Mouse (Mus musculus) hindbrain, postnatal 0 days (tissue): Measurements from ENCODE around the gene Creld2. TPM values are rescaled to one million over a fixed set of nuclear protein-coding genes. Genes with fewer than 3 reads are reported as not detected.
A peak's percentile ranks its signal among the peaks of the same experiment; 100 is the strongest.

Experiments
- ATAC-seq: fragments of 200-750 bp; cut with Nextera tagmentation; 2 replicates; pipeline ENCODE4 v1.8.0; 2017; ENCODE audit warnings: mild to moderate bottlenecking, moderate TSS enrichment, moderate library complexity
- DNase-seq: peaks from one replicate; pipeline ENCODE4 v3.0.0-alpha.2; 2015; ENCODE audit warnings: low spot score
- H3K27ac ChIP-seq: fragments of 300-500 bp; sonication (generic); 2 replicates; pipeline ENCODE4 v1.5.1; 2014; ENCODE audit warnings: mild to moderate bottlenecking
- H3K27me3 ChIP-seq: fragments of 300-500 bp; sonication (generic); 2 replicates; pipeline ENCODE4 v1.6.1; 2014; ENCODE audit warnings: low read length, mixed read lengths; ENCODE audit not compliant: insufficient read depth
- H3K36me3 ChIP-seq: fragments of 300-500 bp; sonication (generic); 2 replicates; pipeline ENCODE4 v1.6.1; 2014; ENCODE audit warnings: low read length, mixed read lengths; ENCODE audit not compliant: insufficient read depth
- H3K4me1 ChIP-seq: fragments of 300-500 bp; sonication (generic); 2 replicates; pipeline ENCODE4 v1.6.1; 2014; ENCODE audit warnings: antibody characterized with exemption, low read length, mixed read lengths; ENCODE audit not compliant: insufficient read depth
- H3K4me2 ChIP-seq: fragments of 300-500 bp; sonication (generic); 2 replicates; pipeline ENCODE4 v1.6.1; 2014; ENCODE audit warnings: low read depth, mild to moderate bottlenecking, low read length, moderate library complexity, mixed read lengths
- H3K4me3 ChIP-seq: fragments of 300-500 bp; sonication (generic); 2 replicates; pipeline ENCODE4 v1.5.1; 2014; ENCODE audit warnings: low read length
- H3K9ac ChIP-seq: fragments of 300-500 bp; sonication (generic); replicated peaks from 2 replicates; pipeline ENCODE4 v1.6.1; 2014; ENCODE audit warnings: mild to moderate bottlenecking, low read length, moderate library complexity, mixed read lengths
- H3K9me3 ChIP-seq: fragments of 300-500 bp; sonication (generic); 2 replicates; pipeline ENCODE4 v1.6.1; 2016; ENCODE audit warnings: low read length, mixed read lengths
- CTCF ChIP-seq: IDR thresholded peaks from 2 replicates; pipeline ENCODE4 v1.5.1; 2016; ENCODE audit warnings: antibody characterized with exemption, control low read depth, low read depth
- WGBS: fragments of 180-500 bp; shearing (Covaris S2); extraction: QIAGEN DNeasy Blood & Tissue Kit; methylation state at CpG from one replicate; pipeline ENCODE4 v1.1.7; 2014; 5-methylcytosine and 5-hydroxymethylcytosine counted together
- polyA plus RNA-seq: library from polyadenylated mRNA; unstranded; fragments of >200 nt; fragmentation: Nextera tagmentation; extraction: Ambion mirVana; gene quantifications from 2 replicates; pipeline ENCODE4 v1.2.1, GENCODE M21; 2015
- total RNA-seq: library from RNA; depleted of rRNA; stranded (reverse); fragments of >200 nt; gene quantifications from 2 replicates; pipeline ENCODE4 v1.2.3, GENCODE M21; 2014

The Creld2 gene
- total and polyA plus RNA-seq, 2 experiments from 2014 or later: 18.9 to 40.1 TPM

DNA sequence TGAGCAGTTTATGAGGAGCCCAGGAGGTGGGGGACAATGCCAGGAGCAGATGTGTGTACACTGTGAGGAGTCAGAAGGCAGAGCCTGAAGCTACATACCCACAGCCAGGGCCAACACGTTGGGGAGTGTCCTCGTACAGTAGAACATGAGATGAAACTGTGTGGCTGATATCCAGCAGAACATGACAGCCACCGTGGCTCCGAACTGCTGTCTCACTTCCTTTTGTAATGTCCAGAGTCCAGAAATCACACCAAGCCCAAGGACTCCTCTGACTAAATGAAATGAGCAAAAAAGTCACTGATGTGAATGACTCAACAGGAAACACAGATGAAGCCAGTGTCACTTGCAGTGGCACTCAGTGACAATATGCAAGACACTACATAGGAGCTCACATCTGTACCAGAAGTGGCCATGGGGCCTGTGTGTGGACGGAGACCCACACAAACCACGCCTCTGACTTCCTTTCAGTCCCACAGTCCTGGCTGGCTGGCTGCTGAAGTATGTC is 4.2 kb upstream of the Creld2 start:
- Histone ChIP-seq H3K36me3 (peaks cover 4% of the 10 kb centered on the region; the same call in 1 of the 2 replicates), H3K9ac (no peak overlapping the region), H3K27ac (no peak overlapping the region), H3K4me1 (peaks cover 9% of the 10 kb centered on the region), H3K9me3 (no peaks in the 10 kb centered on the region), H3K27me3 (no peaks in the 10 kb centered on the region), H3K4me3 (no peak overlapping the region), H3K4me2 (no peak overlapping the region)
- WGBS: 91% methylated on average over 6 of the region's 6 CpGs
- TF ChIP-seq CTCF: no peak
- DNase-seq (no peak), ATAC-seq (no peak)

DNA sequence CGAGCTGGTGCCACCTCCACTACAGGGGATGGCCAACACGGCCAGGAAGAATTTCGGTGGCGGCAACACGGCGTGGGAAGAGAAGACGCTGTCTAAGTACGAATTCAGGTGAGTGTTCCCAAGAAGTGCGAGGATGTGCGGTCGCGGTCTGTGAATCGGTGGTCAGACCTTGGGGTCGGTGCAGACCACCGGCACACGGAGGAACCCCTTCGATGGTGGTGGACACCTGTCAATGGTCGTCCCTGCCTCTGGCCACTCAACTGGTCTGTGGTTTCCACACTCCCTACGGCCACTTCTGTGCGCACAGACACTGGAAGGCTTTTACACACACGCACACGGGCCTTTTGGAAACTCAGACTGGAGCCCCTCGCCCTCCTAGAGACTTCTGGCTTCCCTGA is 459 bp downstream of the Creld2 start:
- H3K9me3 ChIP-seq: no peaks in the 10 kb centered on the region
- H3K4me1 ChIP-seq: peaks cover 16% of the 10 kb centered on the region
- DNase-seq (no peak), ATAC-seq (no peak)
- peaks cover 26% of the 10 kb centered on the region; the same call in 1 of the 2 replicates for H3K36me3 ChIP-seq
- peak overlapping the region; percentile 86 for H3K4me3 ChIP-seq
- no peak for TF ChIP-seq CTCF
- H3K9ac ChIP-seq: peak overlapping the region; percentile 72
- under 1% methylated on average over 23 of the region's 23 CpGs for WGBS
- peak overlapping the region; percentile 69; the same call in 1 of the 2 replicates for H3K27ac ChIP-seq
- peak overlapping the region; percentile 84 for H3K4me2 ChIP-seq
- H3K27me3 ChIP-seq: no peaks in the 10 kb centered on the region

DNA sequence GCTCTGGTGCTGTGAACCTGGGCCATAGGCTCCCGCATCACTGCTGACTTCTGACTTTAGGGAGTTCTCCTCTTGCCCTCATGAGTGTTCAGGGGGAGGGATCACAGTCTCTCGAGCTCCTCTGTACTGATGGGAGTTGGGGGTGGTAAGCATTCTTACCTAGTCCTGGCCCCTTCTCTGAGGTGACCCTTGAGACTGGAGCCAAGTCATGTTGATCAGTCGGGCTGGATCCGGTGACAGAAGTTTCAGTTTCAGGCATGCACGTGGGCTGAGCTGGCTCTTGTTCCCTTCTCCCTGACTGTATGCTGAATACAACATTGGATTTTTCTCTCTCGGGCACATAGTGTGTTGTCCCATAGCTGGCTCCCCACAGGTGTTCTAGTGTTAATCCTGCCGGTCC is 2.0 kb downstream of the Creld2 start:
- ATAC-seq (no peak), DNase-seq (no peak)
- no peaks in the 10 kb centered on the region for H3K9me3 ChIP-seq
- H3K4me2 ChIP-seq: no peak overlapping the region
- H3K4me3 ChIP-seq: no peak overlapping the region
- H3K27me3 ChIP-seq: no peaks in the 10 kb centered on the region
- no peak for TF ChIP-seq CTCF
- H3K4me1 ChIP-seq: peaks cover 16% of the 10 kb centered on the region
- no peak overlapping the region for H3K27ac ChIP-seq
- WGBS: 86% methylated on average over 7 of the region's 7 CpGs
- H3K36me3 ChIP-seq: peaks cover 38% of the 10 kb centered on the region
- H3K9ac ChIP-seq: no peak overlapping the region

DNA sequence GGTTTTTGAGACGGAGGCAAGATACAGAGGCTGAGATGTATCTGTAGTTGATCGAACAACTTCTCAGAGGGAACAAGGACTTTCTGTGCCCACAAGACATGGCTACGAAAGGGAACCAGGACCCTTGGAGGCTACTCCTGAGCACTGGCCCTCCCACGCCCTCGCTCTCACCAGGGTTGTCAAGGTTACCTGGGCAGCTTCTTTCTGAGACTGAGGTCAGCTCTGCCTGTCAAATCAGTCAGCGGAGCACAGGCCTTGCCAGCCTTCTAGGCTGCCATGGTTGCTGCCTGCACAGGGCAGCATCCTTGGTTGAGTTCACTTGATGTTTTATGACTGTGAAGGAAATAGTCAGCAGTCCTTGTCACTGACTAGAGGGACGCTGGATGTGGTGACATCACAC is 3.1 kb downstream of the Creld2 start:
- ATAC-seq (no peak), DNase-seq (no peak)
- Histone ChIP-seq H3K4me1 (peaks cover 16% of the 10 kb centered on the region), H3K36me3 (peaks cover 41% of the 10 kb centered on the region), H3K4me2 (no peak overlapping the region), H3K27ac (no peak overlapping the region), H3K27me3 (no peaks in the 10 kb centered on the region), H3K9me3 (no peaks in the 10 kb centered on the region), H3K4me3 (no peak overlapping the region), H3K9ac (no peak overlapping the region)
- no peak for TF ChIP-seq CTCF
- 91% methylated on average over 7 of the region's 7 CpGs for WGBS

DNA sequence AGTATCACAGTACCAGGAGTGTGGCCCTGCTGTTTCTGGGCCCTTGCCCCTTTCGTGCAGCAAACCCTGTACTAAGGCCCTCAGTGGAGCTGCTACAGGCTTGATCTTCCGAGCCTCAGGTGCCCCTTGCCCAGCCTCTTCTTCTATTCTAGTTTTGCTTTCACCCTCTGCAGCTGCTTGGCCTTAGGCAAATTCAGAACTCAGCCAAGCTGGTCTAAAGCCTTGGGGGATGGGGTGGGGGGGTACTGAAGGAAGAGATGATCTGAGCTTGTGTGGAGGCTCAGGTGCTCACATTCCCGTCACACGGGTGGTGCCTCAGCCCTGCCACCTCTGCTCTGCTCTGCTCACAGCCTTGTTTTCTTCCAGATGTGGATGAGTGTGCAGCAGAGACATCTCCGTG is 3.9 kb downstream of the Creld2 start:
- WGBS: 98% methylated on average over 5 of the region's 5 CpGs
- Histone ChIP-seq H3K9me3 (no peaks in the 10 kb centered on the region), H3K4me3 (no peak overlapping the region), H3K27me3 (no peaks in the 10 kb centered on the region), H3K36me3 (peaks cover 41% of the 10 kb centered on the region), H3K9ac (no peak overlapping the region), H3K27ac (no peak overlapping the region), H3K4me2 (no peak overlapping the region), H3K4me1 (peaks cover 15% of the 10 kb centered on the region)
- no peak for TF ChIP-seq CTCF
- DNase-seq (no peak), ATAC-seq (no peak)

DNA sequence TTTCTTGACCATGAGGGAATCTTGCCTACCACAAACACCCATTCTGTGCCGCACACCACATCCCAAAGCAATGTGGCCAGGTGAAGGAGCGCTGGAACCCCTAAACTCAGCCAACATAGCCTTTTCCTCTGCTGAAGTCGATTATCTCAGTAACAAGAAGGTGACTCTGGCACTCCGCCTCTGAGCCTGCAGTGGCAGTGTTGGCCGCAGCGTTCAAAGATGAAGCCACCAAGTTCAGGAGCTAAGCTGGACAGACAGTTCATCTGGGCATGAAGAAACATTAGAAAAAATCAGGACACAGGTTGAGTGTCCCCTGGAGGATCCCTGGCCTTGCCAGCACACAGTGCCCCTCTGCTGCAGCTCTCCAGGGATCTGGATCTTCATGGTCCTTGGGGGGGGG is 8.0 kb downstream of the Creld2 start:
- no peak for DNase-seq
- Histone ChIP-seq H3K9me3 (no peaks in the 10 kb centered on the region), H3K4me1 (no peaks in the 10 kb centered on the region), H3K4me3 (no peak overlapping the region), H3K36me3 (peaks cover 33% of the 10 kb centered on the region), H3K4me2 (no peak overlapping the region), H3K27me3 (no peaks in the 10 kb centered on the region), H3K9ac (no peak overlapping the region), H3K27ac (no peak overlapping the region)
- WGBS: 91% methylated on average over 6 of the region's 6 CpGs
- no peak for ATAC-seq
- no peak for TF ChIP-seq CTCF

DNA sequence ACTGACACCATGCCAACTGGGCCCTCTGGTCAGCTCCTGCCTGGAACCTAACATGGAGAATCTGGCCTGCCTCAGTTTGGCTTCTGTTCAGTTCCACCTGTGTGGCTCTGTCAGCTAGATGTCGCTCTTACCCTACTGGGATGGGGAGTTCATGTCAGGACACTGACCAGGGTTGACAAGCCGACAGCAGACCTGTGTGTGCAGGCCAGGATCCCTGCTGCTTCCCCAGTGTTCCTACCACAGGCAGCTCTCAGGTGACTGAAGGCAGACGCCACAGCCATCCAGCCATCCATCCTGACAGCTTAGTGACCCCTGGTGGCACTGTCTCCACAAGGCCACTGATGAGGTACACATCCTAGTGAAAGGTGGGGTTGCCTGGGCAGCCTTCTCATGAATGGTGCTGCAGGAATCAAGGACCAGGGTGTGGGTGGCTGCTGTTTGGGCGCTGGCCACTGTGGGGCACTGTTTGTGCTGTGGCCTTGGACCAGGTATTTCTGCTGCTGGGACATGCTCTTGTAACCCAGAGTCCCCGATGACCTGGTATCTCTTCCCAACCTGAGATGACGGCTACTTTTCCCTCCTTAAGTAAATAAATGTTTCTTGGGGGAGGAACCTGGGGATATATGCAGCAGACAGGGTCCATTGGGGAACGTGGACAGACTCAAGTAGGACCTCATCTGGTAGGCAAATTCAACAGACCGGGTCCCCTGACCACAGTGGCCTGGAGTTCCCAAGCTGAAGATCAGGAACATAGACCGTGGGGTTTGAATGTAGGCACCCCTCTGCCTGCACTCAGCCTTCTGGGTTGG is 8.7 kb downstream of the Creld2 start:
- H3K27me3 ChIP-seq: no peaks in the 10 kb centered on the region
- peaks cover 27% of the 10 kb centered on the region for H3K36me3 ChIP-seq
- DNase-seq: peak; percentile 64
- H3K27ac ChIP-seq: no peak overlapping the region
- no peak overlapping the region for H3K9ac ChIP-seq
- WGBS: 28% methylated on average over 9 of the region's 9 CpGs
- no peaks in the 10 kb centered on the region for H3K9me3 ChIP-seq
- no peaks in the 10 kb centered on the region for H3K4me1 ChIP-seq
- TF ChIP-seq CTCF: peak; percentile 53
- ATAC-seq: peak; percentile 55; the same call in 1 of the 2 replicates
- H3K4me3 ChIP-seq: no peak overlapping the region
- no peak overlapping the region for H3K4me2 ChIP-seq
